Mouse (Mus musculus) spleen, adult 2 months (tissue): ENCODE measurements around the gene Tram2. TPM values are rescaled to one million over a fixed set of nuclear protein-coding genes. Genes with fewer than 3 reads are reported as not detected.

ENCODE experiments used
- DNase-seq, 2 experiments: peaks; one replicate each; pipeline versions ENCODE4 v3.0.0 to v3.0.0-alpha.2; 2012 to 2021; ENCODE audit warnings: low spot score in 2 of 2, low read depth in 1 of 2
- H3K27ac ChIP-seq: fragments of 200-500 bp; 2 replicates; pipeline ENCODE4 v1.5.1; 2012; ENCODE audit warnings: low read length, inconsistent platforms; ENCODE audit not compliant: insufficient read depth
- H3K27me3 ChIP-seq: fragments of 200-500 bp; 2 replicates; pipeline ENCODE4 v1.6.1; 2012; ENCODE audit warnings: mild to moderate bottlenecking, moderate library complexity, low read length, inconsistent platforms; ENCODE audit not compliant: control insufficient read depth, insufficient read depth
- H3K36me3 ChIP-seq: fragments of 200-500 bp; 2 replicates; pipeline ENCODE4 v1.6.1; 2012; ENCODE audit warnings: mild to moderate bottlenecking, low read length, inconsistent platforms; ENCODE audit not compliant: control insufficient read depth, insufficient read depth
- H3K4me1 ChIP-seq: fragments of 200-500 bp; 2 replicates; pipeline ENCODE4 v1.6.1; 2011; ENCODE audit warnings: inconsistent platforms; ENCODE audit not compliant: control insufficient read depth, insufficient read depth, insufficient read length
- H3K4me3 ChIP-seq: fragments of 200-500 bp; 2 replicates; pipeline ENCODE4 v1.5.1; 2011; ENCODE audit warnings: mild to moderate bottlenecking, inconsistent platforms; ENCODE audit not compliant: insufficient read depth, insufficient read length; ENCODE audit errors: extremely low read depth
- CTCF ChIP-seq: fragments of 200-500 bp; IDR thresholded peaks from 2 replicates; pipeline ENCODE4 v1.5.1; 2011; ENCODE audit warnings: mild to moderate bottlenecking, inconsistent platforms; ENCODE audit not compliant: insufficient read depth, insufficient read length, insufficient replicate concordance; ENCODE audit errors: extremely low read depth
- POLR2A ChIP-seq: fragments of 200-500 bp; IDR thresholded peaks from 2 replicates; pipeline ENCODE4 v1.6.1; 2011; ENCODE audit warnings: low read depth, low read length, inconsistent platforms
- WGBS: fragments of 180-500 bp; shearing (Covaris S2); methylation state at CpG from one replicate; pipeline ENCODE4 v1.1.7; 2018; 5-methylcytosine and 5-hydroxymethylcytosine counted together
- polyA plus RNA-seq: library from polyadenylated mRNA; depleted of rRNA; stranded (reverse); fragments of >200 nt; gene quantifications from 2 replicates; pipeline ENCODE4 v1.2.3, GENCODE M21; 2012

The Tram2 gene
- polyA plus RNA-seq, 1 experiment, result 5.5 TPM

GRCm38 (mm10) chr1:21048402-21048801 lies 30.6 kb downstream of the Tram2 start:
- Histone ChIP-seq H3K27me3 (no peaks in the 10 kb centered on the region), H3K4me3 (no peak overlapping the region), H3K36me3 (no peaks in the 10 kb centered on the region), H3K4me1 (peaks cover 4% of the 10 kb centered on the region; the same call in 1 of the 2 replicates), H3K27ac (no peak overlapping the region)
- no peak for DNase-seq
- TF ChIP-seq POLR2A, result no peak
- 86% methylated on average over 8 of the region's 8 CpGs for WGBS

- no peak for DNase-seq
- Histone ChIP-seq H3K36me3 (no peaks in the 10 kb centered on the region), H3K4me3 (no peak overlapping the region), H3K27ac (no peak overlapping the region), H3K27me3 (no peaks in the 10 kb centered on the region), H3K4me1 (peaks cover 22% of the 10 kb centered on the region)
- 93% methylated on average over 7 of the region's 7 CpGs for WGBS
- TF ChIP-seq CTCF (no peak), POLR2A (no peak)
Measured at GRCm38 (mm10) chr1:21042461-21042860, 36.6 kb downstream of the Tram2 start.

- no peak overlapping the region for H3K4me3 ChIP-seq
- peak in 1 of 2 experiments; percentile 30 for DNase-seq
- H3K27me3 ChIP-seq, result no peaks in the 10 kb centered on the region
- H3K27ac ChIP-seq, result peak overlapping the region; percentile 30
- WGBS, result 53% methylated on average over 7 of the region's 7 CpGs
- TF ChIP-seq CTCF (no peak), POLR2A (no peak)
- H3K36me3 ChIP-seq, result no peaks in the 10 kb centered on the region
- H3K4me1 ChIP-seq, result peaks cover 29% of the 10 kb centered on the region
Measured at GRCm38 (mm10) chr1:21040610-21041326, 38.3 kb downstream of the Tram2 start.

GRCm38 (mm10) chr1:21040173-21040572 lies 38.9 kb downstream of the Tram2 start:
- Histone ChIP-seq H3K27ac (peak overlapping the region; percentile 30; the same call in 1 of the 2 replicates), H3K36me3 (no peaks in the 10 kb centered on the region), H3K4me3 (no peak overlapping the region), H3K4me1 (peaks cover 31% of the 10 kb centered on the region), H3K27me3 (no peaks in the 10 kb centered on the region)
- no peak for TF ChIP-seq CTCF
- TF ChIP-seq POLR2A, result no peak
- DNase-seq, result peak; percentile 26 to 59
- WGBS, result 39% methylated on average over 7 of the region's 7 CpGs

DNA sequence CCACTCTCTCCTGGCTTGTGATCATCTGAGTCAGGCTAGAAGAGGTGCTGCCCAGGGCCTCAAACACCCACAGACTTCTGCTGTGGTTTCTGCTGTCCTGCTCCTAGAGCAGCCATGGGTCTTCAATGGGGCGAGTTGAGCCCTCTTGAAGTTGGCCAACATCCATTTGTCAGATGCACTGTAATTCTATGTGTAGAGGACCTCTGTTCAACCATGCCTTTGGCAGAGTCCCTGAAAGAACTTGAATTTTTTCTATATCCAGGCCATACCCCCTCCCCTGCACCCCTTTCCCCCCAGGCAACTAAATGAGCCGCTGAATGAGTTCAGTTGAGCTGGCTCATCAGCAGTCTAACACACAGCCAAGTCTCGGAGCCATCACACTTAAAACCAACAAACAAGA lies 39.5 kb downstream of the Tram2 start:
- H3K4me3 ChIP-seq, result no peak overlapping the region
- H3K27ac ChIP-seq, result no peak overlapping the region
- TF ChIP-seq CTCF, result no peak
- WGBS, result 86% methylated on average over 3 of the region's 3 CpGs
- H3K36me3 ChIP-seq, result no peaks in the 10 kb centered on the region
- DNase-seq, result no peak
- peaks cover 31% of the 10 kb centered on the region for H3K4me1 ChIP-seq
- no peaks in the 10 kb centered on the region for H3K27me3 ChIP-seq

- WGBS, result 77% methylated on average over 6 of the region's 6 CpGs
Measured at GRCm38 (mm10) chr1:21037881-21038601, 41.0 kb downstream of the Tram2 start.

DNA sequence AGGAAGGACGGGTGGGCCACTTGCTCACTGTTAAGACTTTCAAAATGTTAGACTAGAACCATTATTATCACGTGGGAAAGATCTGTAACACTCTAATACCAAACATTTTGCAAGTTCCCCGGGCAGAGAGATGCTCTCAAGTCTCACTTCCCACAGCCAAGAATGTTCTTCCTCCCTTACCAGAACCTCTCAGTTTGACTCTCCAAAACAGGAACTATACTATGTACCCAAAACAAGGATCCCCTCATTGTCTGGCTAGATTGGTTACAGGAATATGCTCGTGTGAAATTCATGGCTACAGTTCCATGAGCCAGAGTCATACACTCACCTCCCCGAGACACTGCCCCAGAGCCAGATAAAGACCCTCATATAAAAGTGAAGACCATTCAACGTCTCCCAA lies 43.2 kb downstream of the Tram2 start:
- TF ChIP-seq POLR2A, result no peak
- TF ChIP-seq CTCF, result no peak
- no peak for DNase-seq
- WGBS, result 43% methylated on average over 6 of the region's 6 CpGs
- Histone ChIP-seq H3K27ac (peak overlapping the region; percentile 55; the same call in 1 of the 2 replicates), H3K4me3 (no peak overlapping the region), H3K36me3 (no peaks in the 10 kb centered on the region), H3K27me3 (no peaks in the 10 kb centered on the region), H3K4me1 (peaks cover 33% of the 10 kb centered on the region)

More at GRCm38 (mm10) chr1:21037881-21038601, 41.0 kb downstream of the Tram2 start:
- Histone ChIP-seq H3K27ac (no peak overlapping the region), H3K4me1 (peaks cover 31% of the 10 kb centered on the region), H3K4me3 (no peak overlapping the region), H3K27me3 (no peaks in the 10 kb centered on the region), H3K36me3 (no peaks in the 10 kb centered on the region)
- no peak for TF ChIP-seq CTCF
- TF ChIP-seq POLR2A, result no peak
- no peak for DNase-seq
